Mouse (Mus musculus) G1E (cell line): ENCODE data around the gene Il13ra1. TPM values are rescaled to one million over a fixed set of nuclear protein-coding genes. Genes with fewer than 3 reads are reported as not detected.

Experiments
- ATAC-seq: 2 replicates; pipeline ENCODE4 v1.8.0; 2016; ENCODE audit warnings: mild to moderate bottlenecking; ENCODE audit not compliant: insufficient number of reproducible peaks, poor library complexity, low FRiP score, severe bottlenecking; ENCODE audit errors: extremely low read depth
- DNase-seq: peaks from one replicate; pipeline ENCODE4 v3.0.0; 2012; ENCODE audit warnings: low spot score
- H3K27me3 ChIP-seq: 2 replicates; pipeline ENCODE4 v1.6.1; 2012; ENCODE audit warnings: mild to moderate bottlenecking, low read length, inconsistent platforms; ENCODE audit not compliant: insufficient read depth
- H3K36me3 ChIP-seq: replicated peaks from 2 replicates; pipeline ENCODE3; 2012; ENCODE audit warnings: mild to moderate bottlenecking, inconsistent platforms
- H3K4me1 ChIP-seq: 2 replicates; pipeline ENCODE4 v1.6.1; 2012; ENCODE audit warnings: low read depth, low read length, inconsistent platforms, mixed read lengths; ENCODE audit not compliant: insufficient read depth
- H3K4me3 ChIP-seq: 2 replicates; pipeline ENCODE4 v1.5.1; 2012; ENCODE audit warnings: low read depth, mild to moderate bottlenecking, inconsistent platforms, low read length, moderate library complexity, mixed read lengths
- H3K9me3 ChIP-seq: replicated peaks from 2 replicates; pipeline ENCODE4 v1.6.1; 2012; ENCODE audit warnings: inconsistent platforms
- CTCF ChIP-seq: IDR thresholded peaks from 2 replicates; pipeline ENCODE4 v1.5.1; 2012; ENCODE audit warnings: low read depth, low read length, inconsistent platforms, mixed read lengths
- GATA1 ChIP-seq: IDR thresholded peaks from 2 replicates; pipeline ENCODE4 v1.6.1; 2012; ENCODE audit warnings: borderline replicate concordance, low read length, inconsistent platforms, mixed read lengths
- GATA2 ChIP-seq: IDR thresholded peaks from 2 replicates; pipeline ENCODE4 v1.6.1; 2012; ENCODE audit warnings: low read depth, low read length, inconsistent platforms, borderline replicate concordance
- POLR2AphosphoS5 ChIP-seq: IDR thresholded peaks from 2 replicates; pipeline ENCODE4 v1.6.1; 2012; ENCODE audit warnings: low read depth, low read length, inconsistent platforms; ENCODE audit not compliant: insufficient replicate concordance
- TAL1 ChIP-seq: conservative IDR thresholded peaks from 2 replicates; pipeline ENCODE4 v1.6.1; 2012; ENCODE audit warnings: low read depth, low read length, inconsistent platforms, mixed read lengths
- polyA plus RNA-seq: library from polyadenylated mRNA; stranded (reverse); fragments of >175 nt; gene quantifications from 2 replicates; pipeline ENCODE4 v1.2.3, GENCODE M21; 2012
- total RNA-seq, 2 experiments: library from RNA; stranded (forward) in 1 of 2; stranded (reverse) in 1 of 2; fragments of 200-1000 nt in 1 of 2; fragments of >200 nt in 1 of 2; fragmentation: Nextera tagmentation in 1 of 2; gene quantifications; 2 replicates each; pipeline ENCODE4 v1.2.3; 2014 to 2017

Gene Il13ra1
- total and polyA plus RNA-seq, 3 experiments: 0.05 TPM; not detected in 2

GRCm38 (mm10) chrX:36186443-36186842 lies 74.5 kb downstream of the Il13ra1 start:
- Histone ChIP-seq H3K4me3 (no peak overlapping the region), H3K36me3 (no peaks in the 10 kb centered on the region), H3K4me1 (no peaks in the 10 kb centered on the region), H3K9me3 (no peaks in the 10 kb centered on the region), H3K27me3 (no peaks in the 10 kb centered on the region)
- ATAC-seq (no peak), DNase-seq (no peak)
- TF ChIP-seq CTCF (no peak), TAL1 (no peak), GATA1 (no peak), POLR2AphosphoS5 (no peak), GATA2 (no peak)

GRCm38 (mm10) chrX:36193951-36194350 lies 82.0 kb downstream of the Il13ra1 start:
- ATAC-seq: no peak
- no peak for TF ChIP-seq TAL1
- no peak for TF ChIP-seq GATA1
- TF ChIP-seq POLR2AphosphoS5: no peak
- no peak for TF ChIP-seq CTCF
- no peak for TF ChIP-seq GATA2

GRCm38 (mm10) chrX:36195736-36196525 lies 84.0 kb downstream of the Il13ra1 start, which contains the start of gene Zcchc12:
Zcchc12 (plus strand) TSS chrX:36195904.
- Histone ChIP-seq H3K4me1 (no peaks in the 10 kb centered on the region), H3K36me3 (no peaks in the 10 kb centered on the region), H3K4me3 (no peak within 1 kb of the TSS), H3K9me3 (no peaks in the 10 kb centered on the region), H3K27me3 (no peaks in the 10 kb centered on the region)
- TF ChIP-seq CTCF (no peak), TAL1 (no peak), POLR2AphosphoS5 (no peak), GATA1 (no peak), GATA2 (no peak)
- no peak for DNase-seq
- ATAC-seq: no peak

More at GRCm38 (mm10) chrX:36193951-36194350, 82.0 kb downstream of the Il13ra1 start:
- Histone ChIP-seq H3K27me3 (no peaks in the 10 kb centered on the region), H3K9me3 (no peaks in the 10 kb centered on the region), H3K36me3 (no peaks in the 10 kb centered on the region), H3K4me3 (no peak overlapping the region), H3K4me1 (no peaks in the 10 kb centered on the region)
- DNase-seq: no peak

- Histone ChIP-seq H3K36me3 (no peaks in the 10 kb centered on the region), H3K4me1 (no peaks in the 10 kb centered on the region), H3K27me3 (no peaks in the 10 kb centered on the region), H3K9me3 (no peaks in the 10 kb centered on the region), H3K4me3 (no peak overlapping the region)
- DNase-seq: no peak
- no peak for ATAC-seq
- no peak for TF ChIP-seq POLR2AphosphoS5
- no peak for TF ChIP-seq CTCF
- TF ChIP-seq TAL1: no peak
- TF ChIP-seq GATA1: no peak
- TF ChIP-seq GATA2: no peak
Observed at GRCm38 (mm10) chrX:36209554-36209953, 97.6 kb downstream of the Il13ra1 start.

- Histone ChIP-seq H3K36me3 (no peaks in the 10 kb centered on the region), H3K4me1 (no peaks in the 10 kb centered on the region), H3K9me3 (no peaks in the 10 kb centered on the region), H3K27me3 (no peaks in the 10 kb centered on the region), H3K4me3 (no peak overlapping the region)
- ATAC-seq: no peak
- DNase-seq: no peak
- TF ChIP-seq CTCF (no peak), GATA1 (no peak), GATA2 (no peak), POLR2AphosphoS5 (no peak), TAL1 (no peak)
Observed at GRCm38 (mm10) chrX:36211216-36211615, 99.3 kb downstream of the Il13ra1 start.

Other genes starting within 250 kb of the Il13ra1 start
- not detected in 2 replicates for gene Dock11, start 223.3 kb upstream of the Il13ra1 start, total RNA-seq (2014; fragmentation: Nextera tagmentation)
- gene Dock11, start 223.3 kb upstream of the Il13ra1 start, total RNA-seq (2017): 0.12 TPM in 1 of 2 replicates, not detected in the other
- not detected in 2 replicates for gene Dock11, start 223.3 kb upstream of the Il13ra1 start, polyA plus RNA-seq
- gene Zcchc12, start 83.8 kb downstream of the Il13ra1 start, total RNA-seq (2014; fragmentation: Nextera tagmentation): not detected in 2 replicates
- not detected in 2 replicates for gene Zcchc12, start 83.8 kb downstream of the Il13ra1 start, total RNA-seq (2017)
- gene Zcchc12, start 83.8 kb downstream of the Il13ra1 start, polyA plus RNA-seq: not detected in 2 replicates
- gene Lonrf3, start 216.2 kb downstream of the Il13ra1 start, total RNA-seq (2014; fragmentation: Nextera tagmentation): not detected in 2 replicates
- not detected in 2 replicates for gene Lonrf3, start 216.2 kb downstream of the Il13ra1 start, total RNA-seq (2017)
- gene Lonrf3, start 216.2 kb downstream of the Il13ra1 start, polyA plus RNA-seq: not detected in 2 replicates